Mouse (Mus musculus) neutrophil, adult 83 days (primary cell): ENCODE results near the gene Cd200r1. TPM values are rescaled to one million over a fixed set of nuclear protein-coding genes. Genes with fewer than 3 reads are reported as not detected.

Experiments used
- total RNA-seq, 2 experiments: library from RNA; stranded (reverse); gene quantifications; one replicate each; pipeline ENCODE4 v1.2.4; 2023

Gene Cd200r1
- total RNA-seq = 10 to 100 TPM; 13.3 to 14.0 TPM

DNA sequence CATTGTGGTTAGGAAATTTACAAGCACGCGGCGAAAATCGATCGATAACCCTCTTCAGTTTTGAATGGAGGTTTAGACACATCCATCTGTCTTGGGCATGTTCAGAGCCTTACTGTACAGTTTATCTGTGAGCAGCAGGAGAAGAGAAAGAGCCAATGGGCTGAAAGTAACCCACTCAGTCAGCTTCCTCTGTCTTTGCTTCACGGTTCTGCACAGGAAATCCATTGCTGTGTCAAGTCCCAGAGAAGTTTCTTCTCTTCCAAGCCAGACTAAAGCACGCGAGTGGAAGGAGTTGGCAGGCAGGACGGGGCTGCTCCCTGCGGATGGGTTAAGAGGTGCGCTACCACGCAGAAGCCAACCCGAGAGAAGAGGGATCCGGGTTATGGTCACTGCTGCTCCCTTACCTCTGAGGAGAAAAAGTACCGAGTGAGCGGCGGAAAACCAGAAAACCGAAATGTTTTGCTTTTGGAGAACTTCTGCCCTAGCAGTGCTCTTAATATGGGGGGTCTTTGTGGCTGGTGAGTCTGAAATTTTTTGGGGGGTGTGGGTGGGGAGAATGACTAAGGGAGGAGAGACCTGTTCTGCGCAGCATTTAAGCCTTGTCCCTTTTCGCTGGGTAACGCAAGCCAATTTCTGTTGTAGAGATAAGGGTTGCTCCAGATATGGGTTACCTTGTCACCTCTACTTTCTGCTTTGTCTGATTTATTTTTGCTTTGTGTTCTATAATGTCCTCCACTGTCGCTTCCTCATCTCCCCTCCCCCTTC, at the start of gene Cd200r1:
TSS of gene Cd200r1 (plus strand) at position 182 of the 765 bp plus-strand sequence.

DNA sequence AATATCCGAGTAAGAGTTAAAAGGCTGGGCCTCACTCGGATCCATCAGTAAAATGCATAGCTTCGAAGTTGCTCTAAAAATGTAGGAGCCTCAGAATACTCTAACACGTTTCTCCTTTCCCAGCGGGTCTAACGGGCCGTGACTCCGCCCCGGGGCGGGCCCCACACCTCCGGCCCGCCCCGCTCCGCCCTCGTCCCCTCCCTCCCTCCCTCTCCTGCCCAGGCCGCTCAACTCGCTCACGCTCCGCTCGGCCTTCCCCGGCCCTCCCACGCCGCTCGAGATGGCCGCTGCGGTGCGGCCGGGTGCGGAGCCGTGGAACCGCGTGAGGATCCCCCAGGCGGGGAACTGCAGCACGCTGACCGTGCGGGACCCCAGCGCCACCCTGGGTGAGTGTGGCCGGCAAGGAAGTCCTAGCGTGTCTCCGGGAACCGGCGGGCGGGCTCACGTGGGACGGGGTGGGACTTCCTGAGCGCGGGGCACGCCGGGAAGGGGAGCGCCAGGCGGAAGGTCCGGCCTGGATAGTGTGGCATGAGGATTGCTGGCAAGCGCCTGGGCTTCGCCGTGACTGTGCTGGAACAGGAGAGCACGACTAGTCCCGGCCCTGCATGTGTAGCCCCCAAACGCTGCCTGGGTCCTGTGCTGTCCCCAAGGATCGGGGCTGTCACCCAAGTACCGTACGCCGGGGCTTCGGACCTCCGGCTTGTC, 41.3 kb upstream of the Cd200r1 start, which contains the start of gene Nepro:
TSS of gene Nepro (plus strand) at position 219 of the 705 bp plus-strand sequence.

DNA sequence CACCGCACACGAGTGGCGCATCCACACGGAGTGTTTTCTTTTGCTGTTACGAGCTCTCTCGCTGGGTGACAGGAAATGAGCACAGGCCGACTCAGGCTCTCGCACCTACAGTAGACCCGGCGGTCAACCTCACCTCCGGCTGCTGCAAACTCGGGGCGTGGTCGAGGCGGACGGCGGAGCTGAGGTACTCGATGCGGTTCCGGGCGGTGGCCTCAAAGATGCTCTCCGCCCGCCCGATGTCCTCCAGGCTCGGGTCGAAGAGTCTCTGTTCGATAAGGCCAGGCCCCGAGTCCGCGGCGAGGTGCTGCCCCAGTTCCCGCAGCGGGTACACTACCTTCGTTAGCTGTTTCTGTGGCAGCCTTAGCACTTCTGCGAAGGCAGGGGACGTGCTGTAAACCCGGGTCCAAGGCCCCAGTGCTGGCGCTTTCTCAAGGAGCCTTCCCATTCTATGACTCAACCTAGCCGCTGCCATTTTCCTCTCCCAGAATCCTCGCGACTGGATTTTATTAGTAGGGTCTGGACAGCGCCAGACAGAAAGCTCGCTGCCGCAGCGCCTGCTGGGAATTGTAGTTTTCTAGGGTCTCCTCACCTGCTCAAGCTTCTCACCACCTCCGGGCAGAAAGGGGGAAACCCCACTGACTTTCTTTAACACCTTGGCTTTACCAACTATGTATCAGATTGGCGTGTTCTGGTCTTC, 19.5 kb upstream of the Cd200r1 start, which contains the start of gene Gtpbp8:
TSS of gene Gtpbp8 (minus strand) at position 498 of the 697 bp plus-strand sequence.

DNA sequence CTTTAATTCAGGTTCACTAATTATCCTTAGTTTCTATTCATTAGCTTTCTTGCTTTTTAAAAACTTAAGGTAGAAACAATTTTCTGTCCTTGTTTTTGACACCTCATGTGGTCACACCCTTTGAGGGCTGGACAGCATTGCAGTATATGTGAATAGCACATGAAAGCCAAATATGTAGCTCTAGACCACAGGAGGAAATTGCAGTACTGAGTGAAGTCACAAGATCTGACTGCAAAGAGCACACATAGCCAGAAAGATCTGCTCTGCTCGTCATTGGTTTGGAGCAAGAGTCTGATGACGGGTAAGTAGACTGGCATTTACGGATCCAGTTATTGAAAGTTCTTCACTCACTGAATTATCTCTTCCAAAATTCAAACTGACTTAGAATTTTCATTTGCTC, 46.0 kb downstream of the Cd200r1 start, which contains the start of gene Cd200r4:
TSS of gene Cd200r4 (plus strand) at position 190 of the 400 bp plus-strand sequence.

Other genes starting within 250 kb of the Cd200r1 start
- gene Boc, start 206.8 kb upstream of the Cd200r1 start, total RNA-seq = under 1 TPM; 0.18 to 0.26 TPM
- gene Nepro, start 41.4 kb upstream of the Cd200r1 start, total RNA-seq = 1 to 10 TPM; 7.0 to 8.5 TPM
- 10 to 100 TPM in 1 of 2 experiments, 1 to 10 TPM in 1; 9.8 to 12.8 TPM for gene Gtpbp8, start 19.4 kb upstream of the Cd200r1 start, total RNA-seq
- gene Cd200r4, start 46.0 kb downstream of the Cd200r1 start, total RNA-seq = 1 to 10 TPM; 1.0 to 1.2 TPM
- under 1 TPM in 1 of 2 experiments, not detected in 1; 0.20 TPM for gene Cd200r2, start 101.4 kb downstream of the Cd200r1 start, total RNA-seq
- 1 to 10 TPM; 4.6 to 4.7 TPM for gene Cd200r3, start 177.9 kb downstream of the Cd200r1 start, total RNA-seq